Mouse (Mus musculus) brain, adult 2 months (tissue): Measurements from ENCODE around the gene Proca1.

Experiments used
- DNase-seq: peaks from one replicate; pipeline ENCODE4 v3.0.0; 2011; ENCODE audit warnings: low read depth, low spot score

Proca1 gene

DNA sequence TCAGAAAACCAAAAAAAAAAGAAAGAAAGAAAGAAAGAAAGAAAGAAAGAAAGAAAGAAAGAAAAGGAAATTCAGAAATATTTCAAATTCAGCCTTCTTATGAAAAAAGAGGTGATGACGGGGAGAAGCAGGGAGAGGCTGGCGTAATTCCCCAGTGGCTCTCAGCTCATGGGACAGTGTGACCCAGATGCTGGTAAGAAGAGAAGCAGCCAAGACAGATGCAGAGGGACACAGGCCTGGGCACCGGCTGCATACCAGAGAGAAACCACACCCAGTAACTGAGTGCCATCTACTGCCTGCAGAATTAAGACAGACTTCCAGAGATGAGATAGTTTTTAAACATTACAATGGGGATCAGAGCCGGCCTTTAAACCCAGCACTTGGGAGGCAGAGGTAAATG, 30.4 kb downstream of the Proca1 start:
- DNase-seq = no peak

GRCm38 (mm10) chr11:78231518-78231917, 38.3 kb downstream of the Proca1 start:
- no peak for DNase-seq

DNA sequence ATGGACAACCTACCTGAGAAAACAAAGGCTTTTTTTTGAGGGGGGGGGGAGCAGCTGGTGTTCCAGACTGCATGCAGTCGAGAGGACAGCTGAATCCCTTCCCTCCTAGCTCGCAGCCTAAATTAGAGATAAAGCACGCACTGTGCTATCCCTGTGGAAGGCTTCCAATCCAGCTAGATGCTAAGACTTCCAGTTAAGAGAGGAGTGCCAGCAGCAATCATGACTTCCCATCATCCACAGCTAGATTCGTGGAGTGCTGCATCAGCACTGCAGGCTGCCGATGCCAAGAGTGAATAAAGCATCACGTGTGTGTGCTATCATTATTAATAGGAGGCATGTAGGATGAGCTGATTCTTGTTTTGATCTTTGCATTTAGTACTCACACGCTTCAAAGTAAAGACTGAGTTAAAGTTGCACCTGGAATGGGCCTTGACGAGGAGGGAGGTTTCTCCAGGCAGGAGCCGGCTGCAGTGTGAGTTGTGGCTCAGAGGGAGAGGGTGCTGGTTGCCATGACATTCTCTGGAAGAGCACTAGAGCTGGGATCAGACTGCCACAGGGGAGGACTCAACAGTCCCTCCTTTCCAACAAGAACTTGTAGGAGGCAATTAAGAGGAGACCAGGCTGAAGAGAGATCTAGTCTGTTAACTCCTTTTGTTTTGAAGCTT, 47.1 kb downstream of the Proca1 start:
- peak; percentile 90 for DNase-seq

GRCm38 (mm10) chr11:78245261-78245626, 52.1 kb downstream of the Proca1 start:
- no peak for DNase-seq

GRCm38 (mm10) chr11:78245627-78246317, 52.6 kb downstream of the Proca1 start, which contains the start of the genes Sdf2 and Supt6:
TSS of gene Sdf2 (plus strand) at chr11:78245746.
TSS of gene Supt6 (minus strand) at chr11:78245987.
- peak; percentile 95 for DNase-seq

GRCm38 (mm10) chr11:78246318-78247011, 53.3 kb downstream of the Proca1 start:
- no peak for DNase-seq

- DNase-seq = no peak
Measured at GRCm38 (mm10) chr11:78247012-78247348, 53.8 kb downstream of the Proca1 start.

DNA sequence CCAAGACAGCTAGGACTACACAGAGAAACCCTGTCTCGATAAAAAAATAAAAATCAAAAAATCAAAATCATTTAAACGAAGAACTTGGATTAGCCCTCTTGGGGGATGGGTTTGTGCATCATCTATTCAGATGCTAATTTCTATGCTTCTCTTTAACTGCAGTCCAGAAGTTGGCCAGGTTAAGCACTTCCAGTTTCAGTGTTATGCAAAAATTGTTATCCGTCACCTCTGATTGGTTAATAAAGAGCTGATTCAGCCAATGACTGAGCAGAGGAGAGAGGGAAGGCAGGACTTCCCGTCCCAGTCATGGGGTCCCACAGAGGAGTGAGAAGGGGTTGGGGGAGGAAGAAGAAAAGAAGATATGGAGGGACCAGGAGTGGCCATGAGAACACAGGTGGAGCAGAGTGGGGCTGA, 54.5 kb downstream of the Proca1 start:
- no peak for DNase-seq
